Mouse (Mus musculus): Measurements from ENCODE around the gene Ly75.

DNA sequence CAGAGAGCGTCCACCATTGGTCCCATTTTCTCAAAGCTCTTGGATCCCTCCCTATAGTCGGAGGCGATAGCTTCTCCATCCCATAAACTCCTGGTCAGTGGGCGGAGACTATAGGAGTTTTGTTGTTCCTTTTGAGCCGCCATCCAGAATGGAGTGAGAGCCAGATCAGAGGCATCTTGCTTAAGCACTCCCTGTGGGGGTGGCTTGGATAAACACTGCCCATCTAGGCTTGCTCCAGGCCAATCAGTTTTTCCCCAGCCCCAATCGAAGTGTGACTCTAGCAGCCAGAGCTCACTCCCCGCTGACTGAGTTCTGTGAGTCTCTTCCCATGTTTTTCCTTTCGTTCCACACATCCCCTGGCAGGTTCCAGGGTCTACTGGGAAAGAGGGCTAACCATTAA is 31.2 kb upstream of the Ly75 start:
- TF ChIP-seq POLR2A (IDR thresholded peaks at IDR 0.05; ENCODE audit: borderline replicate concordance, low read depth, low read length) (no peak), CTCF (IDR thresholded peaks at IDR 0.05; ENCODE audit: low read depth, low read length) (no peak)
